Mouse (Mus musculus): Measurements from ENCODE around the gene Clba1. TPM values are rescaled to one million over a fixed set of nuclear protein-coding genes. Genes with fewer than 3 reads are reported as not detected.

The Clba1 gene
- polyA plus RNA-seq (2012; rRNA removed) = 0.24 and 0.30 TPM in 2 replicates

DNA sequence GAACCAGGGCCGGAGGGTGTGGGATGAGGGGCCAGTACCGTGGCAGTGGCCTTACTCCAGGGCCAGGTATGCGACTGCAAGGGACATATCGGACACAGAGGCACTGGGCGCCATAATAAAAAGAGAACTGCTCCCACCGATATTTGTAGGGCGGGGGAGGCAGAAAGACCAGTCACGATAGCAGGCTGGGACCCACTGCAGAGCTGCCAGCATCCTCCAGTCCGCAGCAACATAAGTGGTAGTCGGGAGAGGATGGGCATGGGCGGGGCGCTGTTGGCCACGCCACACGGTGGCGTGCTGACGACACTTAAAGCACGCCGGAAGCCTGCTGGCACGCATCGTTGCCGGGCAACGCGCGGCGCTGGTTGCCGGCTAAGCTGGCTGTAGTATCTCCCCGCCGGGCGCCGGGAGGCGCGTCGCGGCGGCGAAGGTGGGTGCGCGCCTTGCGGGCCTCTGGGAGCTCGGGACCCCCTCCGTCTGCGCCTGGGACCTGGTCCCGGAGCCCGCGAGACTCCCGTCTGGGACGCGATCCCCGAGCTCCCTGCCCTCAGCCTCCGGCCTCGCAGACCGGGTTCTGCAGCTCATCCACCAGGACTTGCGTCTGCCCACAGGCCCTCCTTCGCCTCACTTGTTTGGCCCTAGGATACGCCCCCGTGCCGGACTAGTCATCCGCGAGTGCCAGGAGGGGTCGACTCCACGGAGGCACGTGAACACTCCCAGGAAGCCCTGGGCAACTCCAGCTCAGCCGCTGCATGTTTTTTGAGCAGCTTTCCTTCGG lies at the start of gene Clba1:
Gene Clba1 (plus strand): TSS at position 351 of the 778 bp plus-strand sequence.

DNA sequence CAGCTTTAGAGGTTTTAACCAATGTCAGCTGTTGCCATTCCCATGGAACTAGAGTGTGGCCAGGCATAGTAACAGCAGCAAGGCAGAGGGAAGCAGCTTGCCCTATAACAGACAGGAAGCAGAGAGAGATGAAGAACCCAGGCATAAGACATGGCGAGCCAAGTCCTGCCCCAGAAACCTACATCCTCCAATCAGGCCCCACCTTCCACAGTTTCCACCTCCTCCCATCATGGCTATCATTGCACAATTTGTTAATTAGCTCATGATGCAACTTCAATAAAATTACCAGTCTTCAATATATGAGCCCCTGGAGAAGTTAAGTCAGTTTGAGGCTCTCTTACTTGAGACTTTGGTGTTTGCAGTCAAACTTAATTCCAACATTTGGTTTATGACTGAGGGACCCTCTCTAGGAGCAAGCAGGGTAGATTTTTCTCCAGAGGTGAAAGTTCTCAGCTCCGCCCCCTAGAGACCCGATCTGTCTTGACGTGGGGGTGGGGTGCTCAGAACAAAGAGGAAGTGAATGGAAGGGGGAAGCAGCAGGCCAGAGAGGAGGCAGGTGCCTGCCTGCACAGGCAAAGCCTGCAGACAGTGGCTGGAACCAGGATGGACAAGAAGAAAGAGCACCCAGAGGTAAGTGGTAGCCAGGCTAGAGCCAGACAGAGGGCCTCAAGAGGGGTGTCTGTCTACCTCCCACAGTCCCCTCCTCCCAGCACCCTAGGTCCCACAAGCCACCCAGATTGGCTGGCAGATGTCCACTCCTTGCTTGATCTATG lies 48.4 kb upstream of the Clba1 start, which contains the start of gene Pld4:
Gene Pld4 (plus strand): TSS at position 502 of the 773 bp plus-strand sequence.

DNA sequence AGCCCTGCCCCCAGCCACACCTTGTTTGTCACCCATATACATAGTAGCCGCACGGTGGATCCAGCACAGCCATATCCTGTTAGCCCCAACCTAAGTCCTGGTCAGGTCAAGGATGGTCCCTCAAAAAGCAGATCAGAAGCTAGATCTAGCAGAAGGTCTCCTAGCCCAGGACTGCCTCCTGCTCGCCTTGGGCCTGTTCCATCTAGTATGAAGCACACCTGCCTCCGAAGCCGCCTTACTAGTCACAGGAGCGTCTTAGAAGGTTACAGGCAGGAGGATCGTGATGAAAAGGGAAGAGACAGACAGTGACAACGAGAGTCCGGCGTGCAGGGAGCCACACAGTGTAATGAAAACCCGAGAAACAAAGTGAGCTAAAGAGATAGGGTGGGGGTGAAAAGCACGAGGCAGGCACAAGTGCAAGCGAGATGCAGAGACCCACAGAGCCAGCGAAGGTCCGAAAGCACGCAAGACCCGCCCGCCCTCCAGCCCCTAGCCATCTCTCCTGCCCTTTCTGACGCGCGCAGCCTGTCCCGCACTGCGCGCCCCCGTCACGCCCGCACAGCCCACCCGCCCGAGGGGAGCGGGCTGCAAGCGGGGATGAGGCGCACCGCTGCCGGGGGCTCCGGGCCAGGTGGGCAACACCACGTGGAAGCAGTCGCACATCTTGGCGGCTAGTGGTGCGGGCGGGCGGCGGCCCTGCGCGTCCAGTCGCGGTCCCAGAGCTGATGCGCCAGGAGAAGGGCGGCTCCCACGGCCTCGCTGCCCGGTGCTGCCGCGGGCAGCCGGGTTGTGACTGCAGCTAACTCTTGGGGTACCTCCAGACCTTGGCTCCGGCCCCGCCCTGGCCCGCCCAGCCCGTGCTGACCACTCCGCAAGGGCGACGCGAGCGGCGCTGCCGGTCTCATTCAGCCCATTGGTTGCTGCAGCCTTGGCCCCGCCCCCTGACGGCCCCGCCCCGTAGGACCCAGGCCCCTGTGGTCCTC lies 6.6 kb upstream of the Clba1 start, which contains the start of gene Ahnak2:
Gene Ahnak2 (minus strand): TSS at position 794 of the 983 bp plus-strand sequence.

DNA sequence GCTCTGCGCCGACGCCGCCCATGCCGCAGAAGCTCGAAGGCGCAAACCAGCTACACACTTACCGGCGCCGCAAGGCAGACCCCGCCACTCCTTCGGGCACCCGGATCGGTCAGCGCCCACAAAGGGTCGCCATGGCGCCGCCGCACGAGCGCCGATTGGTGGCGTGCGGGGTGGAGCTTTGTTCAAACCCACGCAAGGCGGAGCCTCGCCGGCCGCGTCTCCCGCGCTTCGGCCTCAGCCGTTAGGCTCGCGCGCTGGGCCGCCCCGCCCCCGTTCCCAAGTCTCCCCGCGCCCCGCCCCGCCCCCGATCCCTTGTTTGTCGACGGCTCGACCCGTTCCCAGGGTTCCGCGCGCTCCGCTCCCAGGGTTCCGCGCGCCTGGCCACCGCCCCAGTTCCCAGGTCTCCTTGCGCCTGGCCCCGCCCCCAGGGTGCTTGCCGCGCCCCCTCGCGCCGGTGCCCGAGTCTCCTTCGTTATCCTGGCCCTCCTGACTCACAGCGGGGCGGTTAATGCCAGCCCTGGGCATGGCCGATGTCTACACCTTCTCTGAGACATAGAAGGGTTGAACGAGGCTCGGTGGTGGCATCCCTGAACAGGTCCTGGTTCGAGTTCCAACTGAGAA lies 20.6 kb downstream of the Clba1 start, which contains the start of gene Cdca4:
Gene Cdca4 (minus strand): TSS at position 180 of the 621 bp plus-strand sequence.

Other genes starting within 250 kb of the Clba1 start
- 5.8 and 9.2 TPM in 2 replicates for gene Inf2, start 220.2 kb upstream of the Clba1 start, polyA plus RNA-seq (2012; rRNA removed)
- 13.0 and 13.3 TPM in 2 replicates for gene Adssl1, start 188.9 kb upstream of the Clba1 start, polyA plus RNA-seq (2012; rRNA removed)
- gene Siva1, start 164.3 kb upstream of the Clba1 start, polyA plus RNA-seq (2012; rRNA removed) = 35.0 and 36.2 TPM in 2 replicates
- gene Akt1, start 134.1 kb upstream of the Clba1 start, polyA plus RNA-seq (2012; rRNA removed) = 37.9 and 41.1 TPM in 2 replicates
- gene Zbtb42, start 130.1 kb upstream of the Clba1 start, polyA plus RNA-seq (2012; rRNA removed) = 1.9 and 2.2 TPM in 2 replicates
- 6.4 and 7.4 TPM in 2 replicates for gene Cep170b, start 88.5 kb upstream of the Clba1 start, polyA plus RNA-seq (2012; rRNA removed)
- 18.8 and 22.1 TPM in 2 replicates for gene Pld4, start 48.3 kb upstream of the Clba1 start, polyA plus RNA-seq (2012; rRNA removed)
- 0.22 and 0.31 TPM in 2 replicates for gene Ahnak2, start 6.3 kb upstream of the Clba1 start, polyA plus RNA-seq (2012; rRNA removed)
- gene Cdca4, start 20.5 kb downstream of the Clba1 start, polyA plus RNA-seq (2012; rRNA removed) = 23.2 and 24.6 TPM in 2 replicates
- 0.79 and 0.83 TPM in 2 replicates for gene Gpr132, start 59.3 kb downstream of the Clba1 start, polyA plus RNA-seq (2012; rRNA removed)
- gene Jag2, start 120.8 kb downstream of the Clba1 start, polyA plus RNA-seq (2012; rRNA removed) = 0.32 and 0.34 TPM in 2 replicates
- gene Nudt14, start 133.2 kb downstream of the Clba1 start, polyA plus RNA-seq (2012; rRNA removed) = 11.8 and 13.7 TPM in 2 replicates
- 4.4 and 4.6 TPM in 2 replicates for gene Btbd6, start 167.5 kb downstream of the Clba1 start, polyA plus RNA-seq (2012; rRNA removed)
- gene Brf1, start 191.8 kb downstream of the Clba1 start, polyA plus RNA-seq (2012; rRNA removed) = 28.6 and 36.3 TPM in 2 replicates
- 8.0 and 9.0 TPM in 2 replicates for gene Pacs2, start 205.6 kb downstream of the Clba1 start, polyA plus RNA-seq (2012; rRNA removed)